Mouse (Mus musculus): ENCODE data around the gene Hspb1. TPM values are rescaled to one million over a fixed set of nuclear protein-coding genes. Genes with fewer than 3 reads are reported as not detected.

Gene Hspb1
- polyA plus RNA-seq, 1 experiment from 2014 or later, result 27.3 TPM

GRCm38 (mm10) chr5:135890323-135890722 is 2.6 kb downstream of the Hspb1 start:
- WGBS, result 37% methylated on average over 4 of the region's 4 CpGs
- Histone ChIP-seq H3K4me3 (ENCODE audit: low read depth, low read length) (no peak overlapping the region), H3K36me3 (replicated peaks; ENCODE audit: control insufficient read depth, insufficient read depth, low read depth, low read length) (no peaks in the 10 kb centered on the region), H3K4me2 (ENCODE audit: low read depth, low read length) (no peak overlapping the region), H3K4me1 (ENCODE audit: control insufficient read depth, insufficient read depth, low read length) (no peaks in the 10 kb centered on the region; the same call in 1 of the 2 replicates), H3K27me3 (ENCODE audit: control insufficient read depth, insufficient read depth, low read length) (peaks cover 13% of the 10 kb centered on the region), H3K27ac (replicated peaks; ENCODE audit: low read depth, low read length) (no peak overlapping the region), H3K9ac (replicated peaks; ENCODE audit: low read length) (no peak overlapping the region), H3K9me3 (replicated peaks; ENCODE audit: control insufficient read depth, low read length) (no peaks in the 10 kb centered on the region)
- ATAC-seq (replicated peaks; ENCODE audit: insufficient number of reproducible peaks, low FRiP score, low TSS enrichment, low read depth) (no peak; the same call in 1 of the 2 replicates), DNase-seq (ENCODE audit: low spot score) (no peak)

- no peak overlapping the region for H3K9ac ChIP-seq (replicated peaks; ENCODE audit: low read length)
- no peaks in the 10 kb centered on the region; the same call in 1 of the 2 replicates for H3K4me1 ChIP-seq (ENCODE audit: control insufficient read depth, insufficient read depth, low read length)
- no peaks in the 10 kb centered on the region for H3K36me3 ChIP-seq (replicated peaks; ENCODE audit: control insufficient read depth, insufficient read depth, low read depth, low read length)
- WGBS, result 56% methylated on average over 3 of the region's 3 CpGs
- no peak for ATAC-seq (replicated peaks; ENCODE audit: insufficient number of reproducible peaks, low FRiP score, low TSS enrichment, low read depth)
- peaks cover 13% of the 10 kb centered on the region for H3K27me3 ChIP-seq (ENCODE audit: control insufficient read depth, insufficient read depth, low read length)
- no peak overlapping the region for H3K4me3 ChIP-seq (ENCODE audit: low read depth, low read length)
- H3K27ac ChIP-seq (replicated peaks; ENCODE audit: low read depth, low read length), result no peak overlapping the region
- H3K9me3 ChIP-seq (replicated peaks; ENCODE audit: control insufficient read depth, low read length), result no peaks in the 10 kb centered on the region
- DNase-seq (ENCODE audit: low spot score), result no peak
- no peak overlapping the region for H3K4me2 ChIP-seq (ENCODE audit: low read depth, low read length)
Observed at GRCm38 (mm10) chr5:135890920-135891319, 3.2 kb downstream of the Hspb1 start.

- H3K4me3 ChIP-seq (ENCODE audit: low read depth, low read length), result no peak overlapping the region
- ATAC-seq (replicated peaks; ENCODE audit: insufficient number of reproducible peaks, low FRiP score, low TSS enrichment, low read depth), result no peak
Observed at GRCm38 (mm10) chr5:135892589-135893351, 5.1 kb downstream of the Hspb1 start.

DNA sequence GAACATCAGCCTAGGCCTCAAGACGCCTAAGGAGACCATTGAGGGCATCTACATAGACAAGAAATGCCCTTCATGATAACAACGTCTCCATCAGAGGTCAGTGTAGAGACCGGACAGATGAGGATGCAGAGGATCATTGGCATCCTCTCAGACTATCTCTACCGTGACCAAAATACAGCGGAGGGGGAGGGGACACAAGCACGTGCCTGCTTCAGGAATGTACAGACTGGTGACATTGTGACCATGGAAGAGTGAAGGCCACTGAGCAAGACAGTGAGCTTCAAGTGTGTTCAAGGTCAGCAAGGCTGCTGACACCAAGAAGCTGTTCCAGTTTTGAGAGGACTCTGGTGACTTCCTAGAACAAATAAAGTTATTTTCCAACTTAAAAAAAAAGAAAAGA is 7.2 kb downstream of the Hspb1 start:
- Histone ChIP-seq H3K9ac (replicated peaks; ENCODE audit: low read length) (no peak overlapping the region), H3K27ac (replicated peaks; ENCODE audit: low read depth, low read length) (no peak overlapping the region), H3K27me3 (ENCODE audit: control insufficient read depth, insufficient read depth, low read length) (0 out of 2 replicates have a peak, but pooled peaks cover 3% of the 10 kb centered on the region), H3K36me3 (replicated peaks; ENCODE audit: control insufficient read depth, insufficient read depth, low read depth, low read length) (no peaks in the 10 kb centered on the region), H3K4me2 (ENCODE audit: low read depth, low read length) (no peak overlapping the region), H3K4me3 (ENCODE audit: low read depth, low read length) (no peak overlapping the region), H3K4me1 (ENCODE audit: control insufficient read depth, insufficient read depth, low read length) (no peaks in the 10 kb centered on the region), H3K9me3 (replicated peaks; ENCODE audit: control insufficient read depth, low read length) (no peaks in the 10 kb centered on the region)
- 86% methylated on average over 6 of the region's 6 CpGs for WGBS
- DNase-seq (ENCODE audit: low spot score), result no peak
- no peak for ATAC-seq (replicated peaks; ENCODE audit: insufficient number of reproducible peaks, low FRiP score, low TSS enrichment, low read depth)

More at GRCm38 (mm10) chr5:135892589-135893351, 5.1 kb downstream of the Hspb1 start:
- Histone ChIP-seq H3K27ac (replicated peaks; ENCODE audit: low read depth, low read length) (no peak overlapping the region), H3K36me3 (replicated peaks; ENCODE audit: control insufficient read depth, insufficient read depth, low read depth, low read length) (no peaks in the 10 kb centered on the region), H3K9ac (replicated peaks; ENCODE audit: low read length) (no peak overlapping the region), H3K9me3 (replicated peaks; ENCODE audit: control insufficient read depth, low read length) (no peaks in the 10 kb centered on the region), H3K4me2 (ENCODE audit: low read depth, low read length) (no peak overlapping the region), H3K4me1 (ENCODE audit: control insufficient read depth, insufficient read depth, low read length) (no peaks in the 10 kb centered on the region; the same call in 1 of the 2 replicates), H3K27me3 (ENCODE audit: control insufficient read depth, insufficient read depth, low read length) (peaks cover 9% of the 10 kb centered on the region; the same call in 1 of the 2 replicates)
- no peak for DNase-seq (ENCODE audit: low spot score)
- 48% methylated on average over 9 of the region's 9 CpGs for WGBS

- H3K27ac ChIP-seq (replicated peaks; ENCODE audit: low read depth, low read length), result no peak overlapping the region
- WGBS, result 18% methylated on average over 3 of the region's 3 CpGs
- no peak overlapping the region for H3K4me2 ChIP-seq (ENCODE audit: low read depth, low read length)
- no peak overlapping the region for H3K4me3 ChIP-seq (ENCODE audit: low read depth, low read length)
- no peaks in the 10 kb centered on the region for H3K27me3 ChIP-seq (ENCODE audit: control insufficient read depth, insufficient read depth, low read length)
- H3K36me3 ChIP-seq (replicated peaks; ENCODE audit: control insufficient read depth, insufficient read depth, low read depth, low read length), result no peaks in the 10 kb centered on the region
- H3K4me1 ChIP-seq (ENCODE audit: control insufficient read depth, insufficient read depth, low read length), result no peaks in the 10 kb centered on the region
- ATAC-seq (replicated peaks; ENCODE audit: insufficient number of reproducible peaks, low FRiP score, low TSS enrichment, low read depth) (no peak), DNase-seq (ENCODE audit: low spot score) (peak; percentile 70)
- H3K9ac ChIP-seq (replicated peaks; ENCODE audit: low read length), result no peak overlapping the region
- H3K9me3 ChIP-seq (replicated peaks; ENCODE audit: control insufficient read depth, low read length), result no peaks in the 10 kb centered on the region
Observed at GRCm38 (mm10) chr5:135898028-135898427, 10.3 kb downstream of the Hspb1 start.

DNA sequence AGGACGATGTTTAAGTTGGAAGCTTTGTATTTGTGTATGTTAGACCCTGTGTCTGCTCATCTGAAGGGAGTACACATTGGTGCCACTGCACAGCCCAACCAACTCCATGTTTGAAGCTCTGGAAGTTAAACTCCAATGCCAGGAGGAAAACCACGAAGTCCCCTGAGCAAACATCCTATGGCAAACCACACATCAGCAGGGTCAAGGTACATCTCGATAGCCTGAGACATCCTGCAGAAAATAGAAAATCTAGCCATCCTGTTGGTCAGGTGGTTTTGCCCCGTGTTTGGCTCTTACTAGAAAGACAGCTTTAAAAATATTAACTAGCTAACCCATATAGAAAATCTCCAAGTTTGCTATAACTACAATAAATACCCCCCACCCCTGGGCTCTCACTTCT is 11.3 kb downstream of the Hspb1 start:
- ATAC-seq (replicated peaks; ENCODE audit: insufficient number of reproducible peaks, low FRiP score, low TSS enrichment, low read depth), result no peak
- no peak for DNase-seq (ENCODE audit: low spot score)
- H3K4me2 ChIP-seq (ENCODE audit: low read depth, low read length), result no peak overlapping the region
- H3K27me3 ChIP-seq (ENCODE audit: control insufficient read depth, insufficient read depth, low read length), result no peaks in the 10 kb centered on the region
- no peaks in the 10 kb centered on the region for H3K9me3 ChIP-seq (replicated peaks; ENCODE audit: control insufficient read depth, low read length)
- no peaks in the 10 kb centered on the region for H3K36me3 ChIP-seq (replicated peaks; ENCODE audit: control insufficient read depth, insufficient read depth, low read depth, low read length)
- no peak overlapping the region for H3K4me3 ChIP-seq (ENCODE audit: low read depth, low read length)
- H3K4me1 ChIP-seq (ENCODE audit: control insufficient read depth, insufficient read depth, low read length), result no peaks in the 10 kb centered on the region
- 87% methylated on average over 4 of the region's 4 CpGs for WGBS
- no peak overlapping the region for H3K27ac ChIP-seq (replicated peaks; ENCODE audit: low read depth, low read length)
- H3K9ac ChIP-seq (replicated peaks; ENCODE audit: low read length), result no peak overlapping the region

DNA sequence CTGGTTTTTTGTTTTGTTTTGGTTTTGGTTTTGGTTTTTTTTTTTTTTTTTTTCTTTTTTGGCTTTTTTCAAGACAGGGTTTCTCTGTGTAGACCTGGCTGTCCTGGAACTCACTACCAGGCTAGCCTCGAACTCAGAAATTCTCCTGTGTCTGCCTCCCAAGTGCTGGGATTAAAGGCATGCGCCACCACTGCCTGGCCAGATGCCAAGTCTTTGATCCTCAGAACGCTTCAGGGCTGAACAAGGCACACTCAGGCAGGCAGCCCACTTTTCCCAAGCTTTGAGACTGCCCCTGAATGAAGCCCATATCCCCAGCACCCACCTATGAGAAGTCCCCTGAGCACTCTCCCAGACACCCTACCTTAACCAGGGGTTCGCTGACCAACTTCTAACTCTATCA is 12.1 kb downstream of the Hspb1 start:
- H3K36me3 ChIP-seq (replicated peaks; ENCODE audit: control insufficient read depth, insufficient read depth, low read depth, low read length), result no peaks in the 10 kb centered on the region
- 66% methylated on average over 4 of the region's 4 CpGs for WGBS
- H3K4me3 ChIP-seq (ENCODE audit: low read depth, low read length), result no peak overlapping the region
- H3K9ac ChIP-seq (replicated peaks; ENCODE audit: low read length), result no peak overlapping the region
- ATAC-seq (replicated peaks; ENCODE audit: insufficient number of reproducible peaks, low FRiP score, low TSS enrichment, low read depth) (no peak), DNase-seq (ENCODE audit: low spot score) (no peak)
- H3K27me3 ChIP-seq (ENCODE audit: control insufficient read depth, insufficient read depth, low read length), result no peaks in the 10 kb centered on the region
- no peak overlapping the region for H3K27ac ChIP-seq (replicated peaks; ENCODE audit: low read depth, low read length)
- H3K4me1 ChIP-seq (ENCODE audit: control insufficient read depth, insufficient read depth, low read length), result no peaks in the 10 kb centered on the region
- no peaks in the 10 kb centered on the region for H3K9me3 ChIP-seq (replicated peaks; ENCODE audit: control insufficient read depth, low read length)
- H3K4me2 ChIP-seq (ENCODE audit: low read depth, low read length), result no peak overlapping the region

GRCm38 (mm10) chr5:135900701-135901100 is 13.0 kb downstream of the Hspb1 start:
- ATAC-seq (replicated peaks; ENCODE audit: insufficient number of reproducible peaks, low FRiP score, low TSS enrichment, low read depth), result no peak

More at GRCm38 (mm10) chr5:135900701-135901100, 13.0 kb downstream of the Hspb1 start:
- no peaks in the 10 kb centered on the region for H3K36me3 ChIP-seq (replicated peaks; ENCODE audit: control insufficient read depth, insufficient read depth, low read depth, low read length)
- WGBS, result 75% methylated on average over 3 of the region's 3 CpGs
- H3K4me1 ChIP-seq (ENCODE audit: control insufficient read depth, insufficient read depth, low read length), result no peaks in the 10 kb centered on the region
- H3K4me3 ChIP-seq (ENCODE audit: low read depth, low read length), result no peak overlapping the region
- no peaks in the 10 kb centered on the region for H3K27me3 ChIP-seq (ENCODE audit: control insufficient read depth, insufficient read depth, low read length)
- no peak overlapping the region for H3K9ac ChIP-seq (replicated peaks; ENCODE audit: low read length)
- H3K27ac ChIP-seq (replicated peaks; ENCODE audit: low read depth, low read length), result no peak overlapping the region
- no peak overlapping the region for H3K4me2 ChIP-seq (ENCODE audit: low read depth, low read length)
- DNase-seq (ENCODE audit: low spot score), result no peak
- no peaks in the 10 kb centered on the region for H3K9me3 ChIP-seq (replicated peaks; ENCODE audit: control insufficient read depth, low read length)

Data from embryonic facial prominence, embryonic 11.5 days (tissue).